Mouse (Mus musculus) C2C12 (cell line): ENCODE results near the gene Acad11.

Experiments
- CEBPB ChIP-seq: IDR thresholded peaks from one replicate; pipeline ENCODE4 v1.6.1; 2011; ENCODE audit warnings: low read depth, mild to moderate bottlenecking, control low read depth, moderate library complexity
- CTCF ChIP-seq: IDR thresholded peaks from one replicate; pipeline ENCODE4 v1.5.1; 2011; ENCODE audit not compliant: control insufficient read depth, insufficient read depth, insufficient read length
- MYOD1 ChIP-seq: IDR thresholded peaks from one replicate; pipeline ENCODE4 v1.6.1; 2011; ENCODE audit warnings: low read depth; ENCODE audit not compliant: control insufficient read depth, insufficient read length
- MYOG ChIP-seq: IDR thresholded peaks from one replicate; pipeline ENCODE4 v1.6.1; 2011; ENCODE audit not compliant: control insufficient read depth, insufficient read length; ENCODE audit errors: extremely low read depth

DNA sequence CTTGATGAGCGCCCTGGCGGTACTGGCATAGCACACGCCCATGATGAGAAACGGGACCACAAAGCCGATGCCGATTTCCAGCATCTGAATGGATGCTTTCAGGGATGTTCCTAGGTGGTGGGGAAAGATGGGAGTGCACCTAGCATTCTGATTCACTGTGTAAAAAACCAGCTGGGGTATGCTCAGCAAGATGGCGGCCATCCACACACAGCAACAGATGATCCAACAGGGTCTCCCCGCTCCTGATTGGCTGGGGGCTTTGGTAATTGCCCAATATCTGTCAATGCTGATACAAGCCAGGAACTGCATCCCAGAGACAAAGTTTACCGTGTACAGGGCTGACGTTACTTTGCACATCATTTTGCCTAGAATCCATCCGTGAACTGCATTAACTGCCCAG is 35.9 kb downstream of the Acad11 start:
- TF ChIP-seq CTCF (no peak), MYOG (no peak), MYOD1 (no peak), CEBPB (no peak)
